Mouse (Mus musculus): ENCODE results near the gene Man2b2. TPM values are rescaled to one million over a fixed set of nuclear protein-coding genes. Genes with fewer than 3 reads are reported as not detected.

The Man2b2 gene
- 12.9 and 13.7 TPM in 2 replicates for total RNA-seq (2017)

DNA sequence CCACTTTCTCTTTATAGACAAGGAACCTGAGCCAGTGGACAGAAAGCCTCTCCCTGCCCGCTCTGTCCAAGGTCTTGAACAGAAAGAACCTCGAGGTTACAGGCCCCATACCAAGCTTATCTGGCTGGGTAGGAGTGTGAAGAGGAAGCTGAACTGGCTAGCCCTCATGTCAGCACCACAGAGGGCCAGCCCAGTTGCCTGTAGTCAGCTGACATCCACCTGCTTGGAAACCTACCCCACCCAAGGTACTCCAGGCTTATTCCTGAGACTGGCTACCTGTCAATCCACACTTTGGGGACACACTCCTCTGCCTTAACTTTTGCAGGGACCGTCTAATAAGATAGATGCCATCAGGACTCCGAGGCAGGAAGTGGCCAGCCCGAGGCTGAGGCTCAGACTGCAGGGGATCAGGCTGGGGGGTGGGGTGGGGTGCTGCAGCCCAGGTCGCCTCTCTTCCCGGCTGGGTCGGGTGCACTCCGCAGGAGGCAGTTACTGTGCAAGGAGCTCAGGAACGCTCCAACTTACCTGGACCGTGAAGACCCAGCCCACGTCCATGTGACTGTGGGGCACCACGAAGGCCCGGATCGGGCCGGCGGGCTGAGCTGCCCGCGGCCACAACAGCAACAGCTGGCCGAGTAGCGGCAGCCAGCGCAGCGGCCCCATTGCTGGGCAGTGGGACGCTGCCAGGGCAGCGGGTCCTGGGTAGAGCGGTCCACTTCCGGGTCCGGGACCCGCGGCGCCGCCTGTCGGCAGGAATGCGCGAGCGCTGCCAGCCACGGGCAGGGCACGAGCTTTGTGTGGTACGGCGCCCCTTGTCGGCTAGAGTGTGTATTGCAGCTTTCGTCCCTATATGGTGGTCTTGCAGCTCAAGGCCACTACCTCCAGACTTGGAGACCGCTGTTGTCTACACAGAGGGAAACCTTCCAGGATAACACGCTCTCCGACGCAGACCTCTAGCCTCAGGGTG, at the start of gene Man2b2:
Gene Man2b2 (minus strand): TSS at position 741 of the 967 bp plus-strand sequence.
- ATAC-seq (replicated peaks in 1 of 2; ENCODE audit: insufficient read depth in 1 of 2, low FRiP score in 2 of 2, low TSS enrichment in 1 of 2, low read depth in 1 of 2, poor library complexity in 2 of 2, severe bottlenecking in 2 of 2), result peak; percentile 85 to 90

- ATAC-seq (replicated peaks in 1 of 2; ENCODE audit: insufficient read depth in 1 of 2, low FRiP score in 2 of 2, low TSS enrichment in 1 of 2, low read depth in 1 of 2, poor library complexity in 2 of 2, severe bottlenecking in 2 of 2), result no peak
Measured at GRCm38 (mm10) chr5:36878801-36879200, 48.3 kb upstream of the Man2b2 start.

DNA sequence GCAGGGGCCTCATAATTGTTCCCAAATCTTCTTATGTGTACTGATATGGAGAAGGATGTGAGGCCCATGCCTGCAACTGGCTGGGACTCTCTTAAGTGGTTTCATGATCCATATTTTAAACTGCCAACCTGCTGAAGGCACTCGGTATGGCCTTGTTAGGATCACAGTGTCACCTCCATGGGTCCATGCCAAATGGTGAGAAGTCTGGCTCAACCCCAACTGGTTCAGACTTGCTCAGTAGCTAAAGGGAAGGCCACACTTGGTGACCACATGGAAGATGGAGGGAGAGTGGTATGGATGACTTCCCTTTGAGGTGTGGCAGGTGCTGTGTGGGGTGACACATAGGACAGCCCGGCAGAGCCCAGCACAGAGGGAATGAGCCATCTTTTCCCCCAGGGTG, 47.2 kb upstream of the Man2b2 start:
- no peak for ATAC-seq (replicated peaks in 1 of 2; ENCODE audit: insufficient read depth in 1 of 2, low FRiP score in 2 of 2, low TSS enrichment in 1 of 2, low read depth in 1 of 2, poor library complexity in 2 of 2, severe bottlenecking in 2 of 2)

- ATAC-seq (replicated peaks in 1 of 2; ENCODE audit: insufficient read depth in 1 of 2, low FRiP score in 2 of 2, low TSS enrichment in 1 of 2, low read depth in 1 of 2, poor library complexity in 2 of 2, severe bottlenecking in 2 of 2), result no peak
Measured at GRCm38 (mm10) chr5:36876777-36877396, 46.4 kb upstream of the Man2b2 start.

DNA sequence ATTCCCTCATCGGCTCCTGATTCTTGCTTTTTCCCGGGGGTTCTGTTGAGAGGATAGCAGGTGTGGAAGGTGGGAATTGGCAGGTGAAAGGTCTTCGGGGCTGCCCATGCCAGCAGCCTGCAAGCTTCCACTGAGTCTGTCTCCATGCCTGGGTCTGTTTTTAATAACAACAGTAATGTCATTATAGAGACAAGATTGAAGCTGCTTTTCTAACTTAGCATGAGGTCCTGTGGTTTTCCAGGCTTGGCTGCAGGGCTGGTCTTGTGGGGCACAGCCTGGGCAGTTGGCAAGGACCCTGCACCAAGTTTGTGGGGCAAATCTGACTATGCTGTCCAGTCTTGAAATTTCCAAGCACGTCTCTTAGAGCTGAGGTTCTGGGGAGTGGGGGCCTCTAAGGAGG, 45.5 kb upstream of the Man2b2 start:
- ATAC-seq (replicated peaks in 1 of 2; ENCODE audit: insufficient read depth in 1 of 2, low FRiP score in 2 of 2, low TSS enrichment in 1 of 2, low read depth in 1 of 2, poor library complexity in 2 of 2, severe bottlenecking in 2 of 2), result no peak

GRCm38 (mm10) chr5:36870916-36871315, 40.5 kb upstream of the Man2b2 start:
- ATAC-seq (replicated peaks in 1 of 2; ENCODE audit: insufficient read depth in 1 of 2, low FRiP score in 2 of 2, low TSS enrichment in 1 of 2, low read depth in 1 of 2, poor library complexity in 2 of 2, severe bottlenecking in 2 of 2), result no peak

DNA sequence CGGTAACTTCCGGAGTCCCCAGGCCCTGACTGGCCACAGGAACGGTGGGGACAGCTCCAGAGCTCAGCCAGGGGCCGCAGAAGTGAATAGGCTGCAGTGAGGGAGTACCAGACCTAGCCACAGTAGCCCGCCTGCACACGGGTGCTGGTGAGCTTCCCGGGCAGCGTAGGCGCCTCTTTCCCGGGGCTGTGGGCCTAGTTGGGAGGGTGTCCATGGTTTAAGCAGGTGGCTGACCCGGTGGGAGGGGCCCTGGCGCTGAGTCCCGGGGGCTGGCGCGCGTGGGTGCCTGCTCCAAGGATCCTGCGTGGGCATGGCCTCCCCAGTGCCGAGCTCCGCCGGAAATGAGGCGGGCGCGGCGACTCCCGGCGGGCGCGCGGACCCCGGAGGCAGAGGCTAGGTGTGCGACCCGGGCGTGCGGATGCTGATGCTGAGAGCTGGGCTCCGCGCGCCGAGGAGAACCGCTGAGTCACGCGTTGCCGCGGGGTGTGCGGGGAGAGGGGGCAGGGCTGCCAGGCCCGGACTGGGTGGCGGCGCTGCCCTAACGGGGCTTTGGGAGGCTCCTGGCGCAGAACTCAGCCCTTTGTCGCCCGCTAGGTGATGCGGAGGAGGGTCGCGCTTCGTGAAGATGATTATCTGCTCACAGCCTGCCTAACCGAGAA, 39.3 kb upstream of the Man2b2 start:
- ATAC-seq (replicated peaks in 1 of 2; ENCODE audit: insufficient read depth in 1 of 2, low FRiP score in 2 of 2, low TSS enrichment in 1 of 2, low read depth in 1 of 2, poor library complexity in 2 of 2, severe bottlenecking in 2 of 2), result no peak

DNA sequence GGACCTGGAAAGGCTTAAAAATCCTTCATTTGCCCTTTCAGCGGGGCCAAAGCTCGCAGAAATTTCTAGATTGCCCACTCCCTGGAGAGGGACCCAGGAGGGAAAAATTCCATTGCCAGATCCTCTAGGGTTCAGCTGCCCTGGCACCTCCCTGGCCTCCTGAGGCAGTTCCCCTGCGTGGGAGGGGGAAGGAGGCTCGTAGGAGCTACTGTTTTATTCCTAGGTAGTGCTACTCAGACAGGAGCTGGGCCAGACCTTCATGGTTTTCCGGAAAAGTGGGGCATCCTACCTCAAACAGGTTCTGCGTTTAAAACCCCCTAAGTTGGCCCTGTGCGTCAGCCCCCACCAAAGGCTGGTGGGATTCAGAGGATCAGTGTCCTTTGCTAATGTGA, 38.7 kb upstream of the Man2b2 start:
- ATAC-seq (replicated peaks in 1 of 2; ENCODE audit: insufficient read depth in 1 of 2, low FRiP score in 2 of 2, low TSS enrichment in 1 of 2, low read depth in 1 of 2, poor library complexity in 2 of 2, severe bottlenecking in 2 of 2), result no peak

GRCm38 (mm10) chr5:36868266-36869090, 38.0 kb upstream of the Man2b2 start, which contains the start of gene Ppp2r2c:
Gene Ppp2r2c (plus strand): TSS chr5:36868513.
- no peak for ATAC-seq (replicated peaks in 1 of 2; ENCODE audit: insufficient read depth in 1 of 2, low FRiP score in 2 of 2, low TSS enrichment in 1 of 2, low read depth in 1 of 2, poor library complexity in 2 of 2, severe bottlenecking in 2 of 2)

DNA sequence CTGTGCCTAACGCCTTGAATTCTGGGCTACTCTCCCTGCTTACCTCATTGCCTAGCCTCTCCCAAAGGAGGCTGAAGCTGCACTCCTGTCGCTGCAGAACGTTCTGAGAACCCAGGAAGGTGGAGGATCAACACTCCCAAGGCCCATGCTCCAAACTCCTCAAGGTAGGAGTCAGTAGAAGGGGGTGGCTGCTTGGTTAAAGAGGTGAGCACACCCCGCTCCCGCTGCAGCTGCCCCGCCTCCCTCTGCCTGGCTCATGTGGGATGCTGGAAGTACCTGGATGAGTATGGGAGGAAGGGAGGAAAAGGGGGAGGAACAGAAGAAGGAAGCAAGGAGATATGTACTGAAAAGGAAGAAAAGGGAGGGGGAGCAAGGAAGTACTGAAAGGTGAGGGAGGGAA, 37.1 kb upstream of the Man2b2 start:
- ATAC-seq (replicated peaks in 1 of 2; ENCODE audit: insufficient read depth in 1 of 2, low FRiP score in 2 of 2, low TSS enrichment in 1 of 2, low read depth in 1 of 2, poor library complexity in 2 of 2, severe bottlenecking in 2 of 2), result no peak

GRCm38 (mm10) chr5:36866701-36867250, 36.3 kb upstream of the Man2b2 start:
- no peak for ATAC-seq (replicated peaks in 1 of 2; ENCODE audit: insufficient read depth in 1 of 2, low FRiP score in 2 of 2, low TSS enrichment in 1 of 2, low read depth in 1 of 2, poor library complexity in 2 of 2, severe bottlenecking in 2 of 2)

DNA sequence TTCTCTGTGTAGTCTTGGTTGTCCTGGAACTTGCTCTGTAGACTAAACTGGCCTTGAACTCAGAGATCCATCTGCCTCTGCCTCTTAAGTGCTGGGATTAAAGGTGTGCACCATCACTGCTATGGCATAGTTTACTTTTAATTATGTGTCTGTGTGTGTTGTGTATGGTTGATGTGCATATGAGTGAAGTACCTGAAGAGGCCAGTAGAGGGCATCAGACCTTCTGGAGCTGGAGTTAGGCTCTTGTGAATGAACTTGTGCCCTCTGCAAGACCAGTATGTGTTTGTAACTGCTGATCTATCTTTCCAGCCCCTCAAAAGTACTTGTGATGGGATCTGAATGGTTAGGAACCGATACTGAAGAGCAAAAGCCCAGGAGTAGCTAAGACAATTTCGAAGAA, 30.6 kb upstream of the Man2b2 start:
- ATAC-seq (replicated peaks in 1 of 2; ENCODE audit: insufficient read depth in 1 of 2, low FRiP score in 2 of 2, low TSS enrichment in 1 of 2, low read depth in 1 of 2, poor library complexity in 2 of 2, severe bottlenecking in 2 of 2), result no peak

GRCm38 (mm10) chr5:36857546-36857945, 27.1 kb upstream of the Man2b2 start:
- ATAC-seq (replicated peaks in 1 of 2; ENCODE audit: insufficient read depth in 1 of 2, low FRiP score in 2 of 2, low TSS enrichment in 1 of 2, low read depth in 1 of 2, poor library complexity in 2 of 2, severe bottlenecking in 2 of 2), result no peak

DNA sequence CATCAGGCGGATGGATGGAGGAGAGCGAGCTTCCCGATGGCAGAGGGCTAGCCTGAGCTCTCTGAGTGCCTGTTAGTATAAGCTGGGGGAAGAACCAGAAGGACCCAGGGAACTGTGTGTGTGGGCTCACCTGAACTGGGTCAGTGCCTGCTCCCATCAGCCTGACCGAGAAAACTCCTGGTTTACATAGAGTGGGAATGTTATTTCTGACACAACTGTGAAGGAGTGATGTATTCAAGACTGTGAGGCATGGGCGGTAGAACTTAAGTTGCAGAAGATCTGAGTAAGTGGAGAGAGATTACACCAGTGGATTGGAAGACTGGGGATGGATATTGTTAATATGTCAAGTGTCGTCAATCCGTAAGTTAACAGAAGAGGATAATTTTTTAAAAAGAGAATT, 26.1 kb upstream of the Man2b2 start:
- ATAC-seq (replicated peaks in 1 of 2; ENCODE audit: insufficient read depth in 1 of 2, low FRiP score in 2 of 2, low TSS enrichment in 1 of 2, low read depth in 1 of 2, poor library complexity in 2 of 2, severe bottlenecking in 2 of 2), result no peak

- no peak for ATAC-seq (replicated peaks in 1 of 2; ENCODE audit: insufficient read depth in 1 of 2, low FRiP score in 2 of 2, low TSS enrichment in 1 of 2, low read depth in 1 of 2, poor library complexity in 2 of 2, severe bottlenecking in 2 of 2)
Measured at GRCm38 (mm10) chr5:36855180-36855579, 24.7 kb upstream of the Man2b2 start.

DNA sequence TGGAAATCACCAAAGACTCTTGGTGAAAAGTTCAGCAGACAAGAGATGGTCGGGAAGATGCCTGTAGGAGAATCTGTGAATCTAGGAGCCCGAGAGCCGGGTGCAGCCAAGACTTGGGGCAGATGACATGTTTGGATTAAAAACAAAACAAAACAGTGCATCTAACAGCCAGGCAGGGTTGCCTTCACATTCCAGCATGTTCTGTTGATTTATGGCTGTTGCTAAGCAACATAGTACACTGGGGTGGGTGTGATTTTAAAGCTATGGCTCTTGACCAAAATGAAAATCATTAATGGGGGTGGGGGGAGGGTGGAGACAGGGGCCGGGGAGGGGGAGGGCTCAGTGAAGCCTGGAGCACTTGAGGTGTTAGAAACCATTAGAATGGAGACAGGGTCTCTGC, 21.1 kb upstream of the Man2b2 start:
- ATAC-seq (replicated peaks in 1 of 2; ENCODE audit: insufficient read depth in 1 of 2, low FRiP score in 2 of 2, low TSS enrichment in 1 of 2, low read depth in 1 of 2, poor library complexity in 2 of 2, severe bottlenecking in 2 of 2), result no peak

- ATAC-seq (replicated peaks in 1 of 2; ENCODE audit: insufficient read depth in 1 of 2, low FRiP score in 2 of 2, low TSS enrichment in 1 of 2, low read depth in 1 of 2, poor library complexity in 2 of 2, severe bottlenecking in 2 of 2), result no peak
Measured at GRCm38 (mm10) chr5:36844490-36844889, 14.0 kb upstream of the Man2b2 start.
